Mouse (Mus musculus): Measurements from ENCODE around the gene Dram1. TPM values are rescaled to one million over a fixed set of nuclear protein-coding genes. Genes with fewer than 3 reads are reported as not detected.

Gene Dram1
- polyA plus RNA-seq, 1 experiment from 2014 or later: 2.3 TPM

DNA sequence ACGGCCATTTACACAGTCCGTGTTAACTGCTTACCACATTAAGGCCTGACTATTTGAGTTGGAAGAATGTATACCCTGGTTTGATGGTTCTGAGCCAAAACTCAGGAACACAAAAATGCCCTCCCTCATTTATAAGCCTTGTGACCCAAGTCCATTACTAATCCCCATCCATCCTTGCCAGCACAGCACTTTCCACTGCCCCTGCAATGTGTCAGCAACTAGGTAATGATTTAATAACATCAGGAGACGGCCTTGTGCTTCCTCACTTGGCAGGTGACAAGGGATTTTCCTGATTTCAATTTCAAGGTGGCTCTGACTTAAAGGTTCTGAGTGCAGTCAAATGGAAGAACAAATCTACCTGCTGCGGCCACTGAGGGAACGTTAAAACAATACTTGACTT, 64.0 kb downstream of the Dram1 start:
- no peak overlapping the region for H3K4me3 ChIP-seq (replicated peaks)
- H3K9ac ChIP-seq: no peak overlapping the region
- no peak overlapping the region for H3K4me2 ChIP-seq
- no peak for ATAC-seq (ENCODE audit: insufficient read depth)
- no peaks in the 10 kb centered on the region for H3K36me3 ChIP-seq (replicated peaks)
- WGBS (ENCODE audit: insufficient replicate concordance): 71% methylated on average over 5 of the region's 5 CpGs
- H3K9me3 ChIP-seq (replicated peaks): no peaks in the 10 kb centered on the region
- H3K4me1 ChIP-seq (replicated peaks): no peaks in the 10 kb centered on the region
- no peak overlapping the region for H3K27ac ChIP-seq (replicated peaks)
- H3K27me3 ChIP-seq: no peaks in the 10 kb centered on the region

DNA sequence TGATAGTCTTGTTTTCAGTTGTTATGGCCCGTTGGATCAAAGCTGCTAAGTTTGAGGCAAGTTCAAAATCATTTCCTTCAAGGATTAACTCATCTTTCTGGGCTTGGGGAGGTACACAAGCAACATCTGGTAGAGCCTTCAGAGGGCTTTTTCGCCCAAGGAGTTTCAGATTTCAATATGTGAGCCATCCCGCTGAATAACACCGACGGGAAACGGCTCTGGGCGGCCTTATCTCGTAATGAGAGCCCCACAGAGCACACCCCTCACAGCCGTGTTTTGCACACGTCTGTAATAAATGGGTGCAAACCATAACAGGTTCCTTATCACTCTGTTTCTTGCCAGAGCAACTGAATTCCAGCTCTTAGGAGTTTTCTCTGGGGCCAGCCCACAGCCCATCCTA, 69.0 kb downstream of the Dram1 start:
- H3K9ac ChIP-seq: no peak overlapping the region
- H3K36me3 ChIP-seq (replicated peaks): no peaks in the 10 kb centered on the region
- ATAC-seq (ENCODE audit: insufficient read depth): no peak
- H3K4me3 ChIP-seq (replicated peaks): no peak overlapping the region
- WGBS (ENCODE audit: insufficient replicate concordance): 57% methylated on average over 10 of the region's 10 CpGs
- no peaks in the 10 kb centered on the region for H3K9me3 ChIP-seq (replicated peaks)
- no peak overlapping the region for H3K4me2 ChIP-seq
- no peaks in the 10 kb centered on the region for H3K27me3 ChIP-seq
- no peaks in the 10 kb centered on the region for H3K4me1 ChIP-seq (replicated peaks)
- H3K27ac ChIP-seq (replicated peaks): no peak overlapping the region

DNA sequence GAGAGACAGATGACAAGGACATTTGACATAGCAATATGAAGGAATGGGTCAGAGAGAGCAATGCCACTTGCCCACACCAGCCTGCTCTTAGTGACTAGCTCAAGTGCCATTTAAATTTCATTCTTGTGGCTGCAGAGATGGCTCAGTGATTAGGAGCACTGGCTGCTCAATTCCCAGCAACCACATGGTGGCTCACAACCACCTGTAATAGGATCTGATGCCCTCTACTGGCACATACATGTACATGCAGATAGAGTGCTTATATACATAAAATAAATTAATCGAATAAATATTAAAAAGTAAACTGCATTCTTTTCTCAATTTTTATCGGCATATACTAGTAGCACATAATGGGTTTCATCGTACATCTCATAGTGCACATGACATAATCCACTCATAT, 72.6 kb downstream of the Dram1 start:
- Histone ChIP-seq H3K4me1 (replicated peaks) (no peaks in the 10 kb centered on the region), H3K9me3 (replicated peaks) (no peaks in the 10 kb centered on the region), H3K27me3 (no peaks in the 10 kb centered on the region), H3K4me3 (replicated peaks) (no peak overlapping the region), H3K36me3 (replicated peaks) (no peaks in the 10 kb centered on the region), H3K9ac (no peak overlapping the region), H3K27ac (replicated peaks) (no peak overlapping the region), H3K4me2 (no peak overlapping the region)
- 72% methylated on average over 3 of the region's 3 CpGs for WGBS (ENCODE audit: insufficient replicate concordance)
- no peak for ATAC-seq (ENCODE audit: insufficient read depth)

DNA sequence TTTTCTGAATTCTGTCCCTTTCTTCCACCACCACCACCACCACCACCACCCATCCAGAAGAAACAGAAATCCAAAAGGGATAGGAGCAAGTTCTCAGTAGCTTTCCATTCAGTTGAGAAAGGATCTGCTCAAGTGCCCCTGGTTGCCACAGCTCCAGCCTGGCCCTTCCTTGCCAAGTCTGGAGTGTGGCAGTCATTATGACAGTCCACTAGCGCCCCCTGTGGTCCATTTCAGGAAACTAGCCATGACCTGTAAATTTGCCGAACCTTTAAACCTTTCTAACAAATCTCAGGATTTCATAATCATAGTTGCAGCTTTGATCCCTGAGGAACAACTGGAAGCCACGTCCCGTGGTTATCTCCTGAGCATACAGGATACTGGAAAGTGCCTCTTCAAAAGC, 74.6 kb downstream of the Dram1 start:
- Histone ChIP-seq H3K27me3 (no peaks in the 10 kb centered on the region), H3K36me3 (replicated peaks) (no peaks in the 10 kb centered on the region), H3K4me1 (replicated peaks) (no peaks in the 10 kb centered on the region), H3K4me2 (no peak overlapping the region), H3K9me3 (replicated peaks) (no peaks in the 10 kb centered on the region), H3K27ac (replicated peaks) (no peak overlapping the region), H3K9ac (no peak overlapping the region), H3K4me3 (replicated peaks) (no peak overlapping the region)
- WGBS (ENCODE audit: insufficient replicate concordance): 0% methylated on average over 4 of the region's 4 CpGs
- ATAC-seq (ENCODE audit: insufficient read depth): no peak

DNA sequence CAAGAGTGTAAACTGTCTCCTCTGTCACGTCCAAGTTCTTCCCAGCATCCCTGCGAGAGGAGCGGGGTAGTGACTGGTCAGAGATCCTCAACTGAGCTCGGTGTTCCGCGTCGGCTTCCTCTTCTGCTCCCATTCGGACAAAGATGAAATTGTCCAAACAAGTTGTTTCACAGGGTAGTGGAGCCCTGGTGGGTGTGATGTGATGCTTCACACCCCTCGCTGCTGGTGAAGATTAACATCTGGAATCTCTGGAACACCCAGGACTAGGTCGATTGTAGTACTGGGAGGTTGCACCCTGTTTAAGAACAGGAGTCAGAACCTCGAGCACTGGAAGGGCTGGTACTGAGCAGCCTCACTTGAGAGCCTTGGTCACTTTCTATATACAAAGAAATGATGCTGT, 75.8 kb downstream of the Dram1 start:
- Histone ChIP-seq H3K4me3 (replicated peaks) (no peak overlapping the region), H3K4me2 (no peak overlapping the region), H3K9me3 (replicated peaks) (no peaks in the 10 kb centered on the region), H3K27me3 (no peaks in the 10 kb centered on the region), H3K36me3 (replicated peaks) (no peaks in the 10 kb centered on the region), H3K9ac (no peak overlapping the region), H3K4me1 (replicated peaks) (no peaks in the 10 kb centered on the region), H3K27ac (replicated peaks) (no peak overlapping the region)
- ATAC-seq (ENCODE audit: insufficient read depth): no peak
- 64% methylated on average over 11 of the region's 11 CpGs for WGBS (ENCODE audit: insufficient replicate concordance)

DNA sequence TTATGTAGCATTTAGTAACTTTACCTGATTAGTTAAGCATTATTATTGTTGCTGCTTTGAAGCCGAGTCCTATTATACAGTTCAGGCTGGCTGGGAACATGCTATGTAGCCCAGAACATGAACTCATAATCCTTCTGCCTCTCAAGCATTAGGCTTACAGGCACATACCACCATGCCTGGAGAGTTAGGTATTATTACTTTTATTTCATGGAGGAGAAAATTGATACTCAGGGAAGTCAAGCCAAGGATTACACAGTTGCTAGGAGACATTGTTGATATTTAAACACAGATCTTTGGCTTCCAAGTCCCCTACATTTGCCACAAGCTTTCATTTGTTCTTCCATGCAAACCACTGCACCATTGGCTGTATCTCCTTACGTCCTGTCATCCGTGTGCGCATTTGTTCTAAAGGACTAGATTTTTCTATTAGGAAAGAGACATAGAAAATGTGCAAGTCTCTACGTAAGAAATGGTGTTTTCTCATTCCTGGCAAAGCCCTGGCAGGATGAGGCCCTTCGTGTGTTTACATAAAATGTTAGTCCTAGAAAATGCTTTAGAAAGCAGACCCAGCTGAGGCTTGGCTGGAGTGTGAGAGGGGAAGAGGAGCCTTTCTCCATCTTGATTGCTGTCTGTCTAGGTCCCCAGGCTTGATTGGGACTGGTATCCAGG, 76.9 kb downstream of the Dram1 start:
- Histone ChIP-seq H3K4me2 (no peak overlapping the region), H3K4me3 (replicated peaks) (no peak overlapping the region), H3K4me1 (replicated peaks) (no peaks in the 10 kb centered on the region), H3K36me3 (replicated peaks) (no peaks in the 10 kb centered on the region), H3K9ac (no peak overlapping the region), H3K9me3 (replicated peaks) (no peaks in the 10 kb centered on the region), H3K27ac (replicated peaks) (no peak overlapping the region), H3K27me3 (no peaks in the 10 kb centered on the region)
- WGBS (ENCODE audit: insufficient replicate concordance): 70% methylated on average over 6 of the region's 6 CpGs
- ATAC-seq (ENCODE audit: insufficient read depth): no peak

DNA sequence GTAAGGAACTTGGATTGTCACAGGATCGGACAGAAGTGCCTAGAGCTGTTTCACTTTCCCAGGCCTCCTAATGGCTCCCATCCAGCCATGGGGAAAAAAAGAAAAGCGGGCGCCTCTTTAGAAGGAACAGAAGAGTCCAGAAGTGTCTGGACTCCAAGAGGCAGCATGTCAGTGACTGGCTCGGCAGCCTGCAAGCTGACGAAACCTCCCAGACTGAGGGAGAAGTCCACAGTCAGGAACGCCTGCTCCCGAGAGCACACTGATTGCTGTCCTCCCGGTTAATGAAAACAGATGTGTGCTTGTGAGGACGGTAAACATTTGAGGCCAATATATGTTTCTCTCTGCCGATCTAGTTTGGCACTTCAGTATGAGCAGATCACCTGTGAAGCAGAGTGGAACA, 81.9 kb downstream of the Dram1 start:
- ATAC-seq (ENCODE audit: insufficient read depth): no peak
- no peak overlapping the region for H3K4me3 ChIP-seq (replicated peaks)
- no peak overlapping the region for H3K9ac ChIP-seq
- H3K4me1 ChIP-seq (replicated peaks): no peaks in the 10 kb centered on the region
- WGBS (ENCODE audit: insufficient replicate concordance): 63% methylated on average over 10 of the region's 10 CpGs
- no peaks in the 10 kb centered on the region for H3K36me3 ChIP-seq (replicated peaks)
- no peak overlapping the region for H3K27ac ChIP-seq (replicated peaks)
- H3K27me3 ChIP-seq: no peaks in the 10 kb centered on the region
- no peaks in the 10 kb centered on the region for H3K9me3 ChIP-seq (replicated peaks)
- H3K4me2 ChIP-seq: no peak overlapping the region

DNA sequence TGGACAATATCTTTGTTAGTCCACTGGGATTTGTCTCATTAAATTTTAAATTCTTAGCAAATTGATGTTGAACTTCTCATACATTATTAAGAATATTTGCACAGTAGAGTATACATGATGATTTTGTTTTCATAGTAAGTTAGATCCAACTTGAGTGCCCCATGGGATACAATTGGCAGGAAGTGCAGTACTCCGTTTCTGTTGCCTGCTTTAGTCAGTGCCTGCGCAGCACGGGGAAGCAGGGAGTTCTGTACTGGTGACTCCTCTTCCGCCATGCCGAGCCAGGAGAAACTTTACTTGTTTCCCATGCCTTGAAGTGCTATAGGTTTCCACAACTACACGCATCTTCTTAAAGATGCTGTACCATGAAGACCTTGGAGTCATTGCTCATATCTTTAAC, 83.8 kb downstream of the Dram1 start:
- Histone ChIP-seq H3K9me3 (replicated peaks) (no peaks in the 10 kb centered on the region), H3K4me2 (no peak overlapping the region), H3K36me3 (replicated peaks) (no peaks in the 10 kb centered on the region)

DNA sequence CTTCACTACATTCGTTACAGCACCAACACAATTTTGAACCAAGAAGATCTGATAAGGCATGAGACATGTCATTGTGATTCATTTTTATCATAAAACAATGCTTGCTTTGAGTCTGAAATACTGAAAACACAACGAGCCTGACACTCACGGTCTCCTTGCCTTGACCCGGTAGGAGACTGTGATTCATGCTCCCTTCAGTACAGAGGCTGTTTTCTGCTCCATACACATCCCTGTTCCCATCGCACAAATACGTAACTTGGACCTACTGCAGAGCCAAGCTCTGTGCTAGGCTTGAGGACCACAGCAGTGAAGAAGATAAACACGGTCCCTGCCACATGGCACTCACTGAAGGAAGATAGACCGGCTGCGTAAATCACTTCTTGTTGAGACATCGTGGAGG, 90.8 kb downstream of the Dram1 start:
- Histone ChIP-seq H3K27me3 (no peaks in the 10 kb centered on the region), H3K9ac (no peak overlapping the region), H3K36me3 (replicated peaks) (no peaks in the 10 kb centered on the region), H3K4me3 (replicated peaks) (no peak overlapping the region), H3K4me1 (replicated peaks) (no peaks in the 10 kb centered on the region), H3K9me3 (replicated peaks) (no peaks in the 10 kb centered on the region), H3K27ac (replicated peaks) (no peak overlapping the region), H3K4me2 (no peak overlapping the region)
- WGBS (ENCODE audit: insufficient replicate concordance): 78% methylated on average over 10 of the region's 10 CpGs
- no peak for ATAC-seq (ENCODE audit: insufficient read depth)

More for the DNA sequence above, 83.8 kb downstream of the Dram1 start:
- 77% methylated on average over 6 of the region's 6 CpGs for WGBS (ENCODE audit: insufficient replicate concordance)
- ATAC-seq (ENCODE audit: insufficient read depth): no peak
- H3K4me1 ChIP-seq (replicated peaks): no peaks in the 10 kb centered on the region
- no peak overlapping the region for H3K9ac ChIP-seq
- H3K27ac ChIP-seq (replicated peaks): no peak overlapping the region
- H3K27me3 ChIP-seq: no peaks in the 10 kb centered on the region
- no peak overlapping the region for H3K4me3 ChIP-seq (replicated peaks)

DNA sequence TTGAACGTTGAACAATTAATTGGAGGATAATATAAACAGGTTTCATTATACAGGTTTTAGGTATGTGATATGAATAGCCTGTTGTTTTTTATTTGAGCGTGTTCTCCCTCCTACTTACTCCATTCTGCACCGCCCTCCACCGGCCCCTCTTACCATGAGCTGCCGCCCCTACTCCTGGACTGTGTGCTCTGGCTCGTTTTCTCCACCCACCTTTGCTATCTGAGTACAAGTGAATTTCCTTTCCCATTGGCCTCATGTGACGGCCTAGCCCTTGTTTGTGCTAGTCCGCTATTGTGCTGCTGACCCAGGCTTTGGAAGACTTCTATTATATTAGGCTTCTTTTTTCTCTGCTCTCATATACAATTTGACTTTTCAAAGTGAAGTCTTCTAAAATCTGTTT, 91.6 kb downstream of the Dram1 start:
- no peak overlapping the region for H3K27ac ChIP-seq (replicated peaks)
- no peak overlapping the region for H3K9ac ChIP-seq
- H3K4me3 ChIP-seq (replicated peaks): no peak overlapping the region
- H3K4me1 ChIP-seq (replicated peaks): no peaks in the 10 kb centered on the region
- H3K9me3 ChIP-seq (replicated peaks): no peaks in the 10 kb centered on the region
- ATAC-seq (ENCODE audit: insufficient read depth): no peak
- no peaks in the 10 kb centered on the region for H3K27me3 ChIP-seq
- no peaks in the 10 kb centered on the region for H3K36me3 ChIP-seq (replicated peaks)
- WGBS (ENCODE audit: insufficient replicate concordance): 61% methylated on average over 8 of the region's 8 CpGs
- H3K4me2 ChIP-seq: no peak overlapping the region

DNA sequence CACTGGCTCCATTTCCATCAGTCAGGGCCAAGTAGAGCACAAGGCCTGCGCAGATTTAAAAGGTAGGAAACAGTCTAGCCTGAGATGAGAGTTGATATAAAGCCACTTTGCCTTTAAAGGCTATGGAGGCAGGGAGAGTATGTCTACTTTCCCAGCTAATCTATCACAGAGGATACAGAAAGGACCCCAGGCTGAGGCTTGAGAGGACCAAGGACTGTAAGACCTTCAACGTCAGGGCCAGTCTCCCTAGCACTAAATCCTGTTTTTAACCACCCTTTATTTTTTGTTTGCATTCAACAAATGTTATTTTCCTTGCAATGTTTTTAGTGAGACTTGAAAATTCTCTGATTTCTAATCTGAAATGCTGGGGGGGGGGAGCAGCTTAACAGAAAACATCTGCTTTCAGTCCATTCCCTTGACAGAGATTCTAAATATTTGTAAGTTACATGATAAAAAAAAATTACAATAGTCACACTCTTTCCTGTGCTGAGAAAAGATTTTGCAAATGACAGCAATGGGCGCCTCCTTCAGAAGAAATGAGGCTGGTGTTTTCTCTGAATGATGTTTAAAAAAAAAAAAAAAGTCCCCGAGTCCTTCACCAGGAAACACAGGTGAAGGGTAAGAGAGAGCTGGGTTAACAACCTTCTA, 94.4 kb downstream of the Dram1 start:
- no peaks in the 10 kb centered on the region for H3K4me1 ChIP-seq (replicated peaks)

DNA sequence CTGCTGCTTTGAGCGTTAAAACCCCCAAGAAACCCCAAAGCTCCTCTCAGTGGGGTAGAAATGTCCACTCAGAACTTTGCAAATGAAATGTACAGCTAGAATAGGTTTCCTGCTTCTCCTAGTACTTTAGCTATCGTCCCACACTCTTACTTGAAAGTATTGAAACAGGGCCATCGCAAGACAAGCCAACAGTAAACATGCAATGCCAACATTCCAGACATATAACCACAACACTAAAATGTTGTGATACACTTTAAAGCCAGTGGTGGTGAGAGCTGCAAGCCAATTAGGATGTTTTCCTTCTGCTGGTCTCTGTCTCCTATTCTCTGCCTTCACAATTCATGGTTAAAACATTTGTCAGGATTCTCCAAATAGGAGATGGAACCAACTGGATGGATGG, 97.2 kb downstream of the Dram1 start:
- Histone ChIP-seq H3K27ac (replicated peaks) (no peak overlapping the region), H3K9ac (no peak overlapping the region), H3K4me2 (no peak overlapping the region), H3K4me1 (replicated peaks) (no peaks in the 10 kb centered on the region), H3K4me3 (replicated peaks) (no peak overlapping the region), H3K36me3 (replicated peaks) (no peaks in the 10 kb centered on the region), H3K9me3 (replicated peaks) (no peaks in the 10 kb centered on the region), H3K27me3 (no peaks in the 10 kb centered on the region)
- 57% methylated on average over 3 of the region's 3 CpGs for WGBS (ENCODE audit: insufficient replicate concordance)
- no peak for ATAC-seq (ENCODE audit: insufficient read depth)

More for the DNA sequence above, 94.4 kb downstream of the Dram1 start:
- no peak for ATAC-seq (ENCODE audit: insufficient read depth)
- Histone ChIP-seq H3K27me3 (no peaks in the 10 kb centered on the region), H3K27ac (replicated peaks) (no peak overlapping the region), H3K4me2 (no peak overlapping the region), H3K9me3 (replicated peaks) (no peaks in the 10 kb centered on the region), H3K9ac (no peak overlapping the region), H3K36me3 (replicated peaks) (no peaks in the 10 kb centered on the region), H3K4me3 (replicated peaks) (no peak overlapping the region)
- WGBS (ENCODE audit: insufficient replicate concordance): 68% methylated on average over 4 of the region's 4 CpGs
